Mouse (Mus musculus) limb, embryonic 11.5 days (tissue): ENCODE results near the gene Tspan32. TPM values are rescaled to one million over a fixed set of nuclear protein-coding genes. Genes with fewer than 3 reads are reported as not detected.

Experiments
- ATAC-seq: fragments of 200-750 bp; cut with Nextera tagmentation; 2 replicates; pipeline ENCODE4 v1.8.0; 2017; ENCODE audit warnings: low read depth; ENCODE audit not compliant: insufficient number of reproducible peaks, low FRiP score, low TSS enrichment
- DNase-seq: peaks from one replicate; pipeline ENCODE4 v3.0.0-alpha.2; 2015; ENCODE audit warnings: low spot score
- H3K27ac ChIP-seq: fragments of 300-500 bp; sonication (generic); replicated peaks from 2 replicates; pipeline ENCODE4 v1.5.1; 2014; ENCODE audit warnings: low read depth, mild to moderate bottlenecking, low read length
- H3K27me3 ChIP-seq: fragments of 300-500 bp; sonication (generic); 2 replicates; pipeline ENCODE4 v1.6.1; 2014; ENCODE audit warnings: mild to moderate bottlenecking, low read length, mixed read lengths; ENCODE audit not compliant: control insufficient read depth, insufficient read depth
- H3K36me3 ChIP-seq: fragments of 300-500 bp; sonication (generic); 2 replicates; pipeline ENCODE4 v1.6.1; 2014; ENCODE audit warnings: mild to moderate bottlenecking, low read length, moderate library complexity, mixed read lengths; ENCODE audit not compliant: control insufficient read depth, insufficient read depth
- H3K4me1 ChIP-seq: fragments of 300-500 bp; sonication (generic); 2 replicates; pipeline ENCODE4 v1.6.1; 2014; ENCODE audit warnings: low read length, mixed read lengths; ENCODE audit not compliant: control insufficient read depth, insufficient read depth
- H3K4me2 ChIP-seq: fragments of 300-500 bp; sonication (generic); 2 replicates; pipeline ENCODE4 v1.6.1; 2014; ENCODE audit warnings: low read depth, mild to moderate bottlenecking, moderate library complexity; ENCODE audit not compliant: severe bottlenecking
- H3K4me3 ChIP-seq: fragments of 300-500 bp; sonication (generic); 2 replicates; pipeline ENCODE4 v1.5.1; 2014; ENCODE audit warnings: low read depth, low read length
- H3K9ac ChIP-seq: fragments of 300-500 bp; sonication (generic); 2 replicates; pipeline ENCODE4 v1.6.1; 2014; ENCODE audit warnings: mild to moderate bottlenecking, low read length
- H3K9me3 ChIP-seq: fragments of 300-500 bp; sonication (generic); 2 replicates; pipeline ENCODE4 v1.6.1; 2016; ENCODE audit warnings: low read length; ENCODE audit not compliant: control insufficient read depth
- WGBS: fragments of 180-500 bp; shearing (Covaris S2); extraction: QIAGEN DNeasy Blood & Tissue Kit; methylation state at CpG from one replicate; pipeline ENCODE4 v1.1.7; 2014; 5-methylcytosine and 5-hydroxymethylcytosine counted together
- polyA plus RNA-seq: library from polyadenylated mRNA; unstranded; fragments of >200 nt; fragmentation: Nextera tagmentation; extraction: Ambion mirVana; gene quantifications from 2 replicates; pipeline ENCODE4 v1.2.1, GENCODE M21; 2014

Tspan32 gene
- polyA plus RNA-seq, 1 experiment from 2014 or later, result 4.8 TPM

- Histone ChIP-seq H3K9me3 (no peaks in the 10 kb centered on the region), H3K27me3 (no peaks in the 10 kb centered on the region), H3K4me2 (no peak overlapping the region), H3K9ac (no peak overlapping the region), H3K36me3 (no peaks in the 10 kb centered on the region), H3K4me3 (no peak overlapping the region), H3K4me1 (peaks cover 26% of the 10 kb centered on the region), H3K27ac (no peak overlapping the region)
- DNase-seq, result no peak
- 89% methylated on average over 5 of the region's 5 CpGs for WGBS
- no peak for ATAC-seq
These were observed 7.5 kb downstream of the Tspan32 start for GRCm38 (mm10) chr7:143012230-143012875.

DNA sequence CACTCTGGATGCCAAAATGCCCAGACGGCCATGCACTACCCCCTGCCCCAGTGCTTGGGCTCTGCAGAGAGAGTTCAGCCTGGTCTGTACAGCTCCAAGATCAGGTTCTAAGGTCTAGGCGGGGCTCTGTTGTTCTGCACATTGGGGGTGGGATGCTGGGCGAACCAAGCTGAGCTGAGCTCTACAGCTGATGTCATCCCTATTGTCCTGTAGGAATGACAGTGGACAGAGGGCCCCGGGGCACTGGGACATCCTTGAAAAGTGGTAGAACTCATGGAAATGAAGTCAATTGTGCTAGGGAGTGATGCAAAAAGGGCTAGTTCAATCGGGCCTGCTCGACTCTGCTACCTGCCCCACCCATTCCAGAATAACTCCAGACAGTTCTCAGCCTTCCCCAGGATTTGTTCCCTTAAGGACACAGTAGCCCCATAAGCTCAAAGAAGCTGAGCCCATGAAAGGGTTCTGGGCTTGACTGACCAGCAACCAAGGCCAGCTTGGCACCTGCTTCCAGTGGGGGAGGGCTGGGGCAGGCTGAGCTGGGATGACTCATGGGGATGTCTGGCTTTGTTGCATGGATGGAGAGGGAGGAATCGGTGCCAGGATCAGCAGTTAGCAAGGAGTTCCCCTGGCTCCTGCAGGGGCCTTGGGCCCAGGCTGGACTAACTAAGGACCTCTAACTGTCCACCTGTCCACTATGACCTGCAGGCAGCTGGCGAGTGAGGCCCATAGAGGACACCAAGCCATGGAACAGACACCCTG lies 8.8 kb downstream of the Tspan32 start:
- DNase-seq (no peak), ATAC-seq (no peak)
- H3K9me3 ChIP-seq, result no peaks in the 10 kb centered on the region
- H3K27ac ChIP-seq, result no peak overlapping the region
- no peak overlapping the region for H3K4me2 ChIP-seq
- no peaks in the 10 kb centered on the region for H3K36me3 ChIP-seq
- 80% methylated on average over 8 of the region's 8 CpGs for WGBS
- H3K9ac ChIP-seq, result no peak overlapping the region
- H3K4me1 ChIP-seq, result peaks cover 14% of the 10 kb centered on the region
- H3K4me3 ChIP-seq, result no peak overlapping the region
- no peaks in the 10 kb centered on the region for H3K27me3 ChIP-seq

DNA sequence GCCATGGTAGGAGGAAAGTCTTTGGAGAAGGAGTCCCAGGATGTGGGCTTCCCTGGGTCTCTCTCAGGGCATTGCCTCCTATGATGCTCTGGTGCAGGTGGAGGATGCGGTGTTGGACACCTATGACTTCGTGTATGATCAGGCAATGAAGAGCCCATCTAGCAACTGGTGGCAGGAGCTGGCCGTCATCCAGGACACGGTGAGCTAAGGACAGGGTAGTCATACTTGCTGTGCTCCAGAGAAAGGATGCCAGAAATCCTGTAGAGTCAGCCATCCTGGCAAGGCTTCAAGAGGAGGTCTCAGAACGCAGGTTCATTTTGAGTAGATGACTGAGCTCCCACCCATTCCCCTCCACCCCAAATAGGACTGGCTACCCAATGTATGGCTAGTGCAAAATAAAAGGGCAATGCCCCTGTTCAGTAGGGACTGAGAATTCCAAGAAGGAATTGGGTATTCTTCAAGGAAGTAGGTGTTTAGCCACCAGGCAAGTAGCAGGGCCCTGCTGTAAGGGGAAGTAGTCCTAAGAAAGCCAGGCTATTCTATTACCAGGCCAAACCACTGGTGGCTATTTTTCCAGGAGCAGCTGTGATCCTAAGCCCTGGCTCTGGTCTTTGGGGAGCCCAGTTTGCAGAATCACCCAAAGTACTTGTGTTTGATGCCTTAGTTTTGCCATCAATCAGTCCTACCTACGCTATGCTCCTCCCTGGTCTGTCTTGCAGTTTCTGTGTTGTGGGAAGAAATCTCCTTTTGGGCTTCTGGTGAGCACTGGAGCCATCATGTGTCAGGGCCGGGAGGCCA lies 10.2 kb downstream of the Tspan32 start:
- no peak overlapping the region for H3K9ac ChIP-seq
- ATAC-seq (no peak), DNase-seq (no peak)
- H3K27ac ChIP-seq, result no peak overlapping the region
- no peak overlapping the region for H3K4me3 ChIP-seq
- H3K36me3 ChIP-seq, result no peaks in the 10 kb centered on the region
- no peaks in the 10 kb centered on the region for H3K9me3 ChIP-seq
- 81% methylated on average over 7 of the region's 7 CpGs for WGBS
- H3K4me1 ChIP-seq, result peaks cover 8% of the 10 kb centered on the region; the same call in 1 of the 2 replicates
- H3K27me3 ChIP-seq, result no peaks in the 10 kb centered on the region
- H3K4me2 ChIP-seq, result no peak overlapping the region

DNA sequence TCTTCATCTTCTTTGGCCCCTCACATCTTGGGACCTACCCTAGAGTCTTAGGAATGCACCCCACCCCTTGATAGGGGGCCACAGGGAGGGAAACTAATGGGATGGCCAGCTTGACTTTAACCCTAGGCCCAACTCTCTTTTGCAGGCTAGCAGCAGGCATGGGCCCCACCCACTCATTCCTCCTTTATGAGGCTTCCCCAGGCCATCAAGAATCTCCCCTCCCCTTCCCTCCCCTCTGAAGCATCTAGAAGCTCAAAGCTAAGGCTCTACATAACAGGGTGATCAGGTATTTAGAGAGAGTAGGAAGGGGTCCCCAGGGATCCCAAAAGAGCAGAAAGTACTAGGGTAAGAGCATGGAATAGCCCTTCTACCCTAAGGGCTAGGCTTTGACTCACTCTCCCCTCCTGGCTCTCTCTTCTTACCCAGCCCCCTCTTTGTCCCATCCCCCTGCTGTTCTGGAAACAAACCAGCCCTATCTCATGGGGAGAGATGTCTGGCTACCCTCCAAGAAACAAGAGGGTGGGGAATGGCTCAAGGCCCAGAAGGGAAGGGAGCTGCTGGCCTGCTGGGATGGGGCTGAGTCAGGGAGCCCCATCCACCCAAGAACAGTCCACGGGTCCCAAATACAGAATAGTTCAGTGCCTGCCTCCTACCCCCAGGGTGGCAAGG lies 11.0 kb downstream of the Tspan32 start:
- peaks cover 3% of the 10 kb centered on the region; the same call in 1 of the 2 replicates for H3K4me1 ChIP-seq
- H3K27ac ChIP-seq, result no peak overlapping the region
- no peak overlapping the region for H3K9ac ChIP-seq
- H3K4me3 ChIP-seq, result no peak overlapping the region
- no peaks in the 10 kb centered on the region for H3K9me3 ChIP-seq
- H3K36me3 ChIP-seq, result no peaks in the 10 kb centered on the region
- WGBS, result 27% methylated on average over 1 of the region's 1 CpGs
- DNase-seq, result no peak
- no peaks in the 10 kb centered on the region for H3K27me3 ChIP-seq
- no peak overlapping the region for H3K4me2 ChIP-seq
- no peak for ATAC-seq

- 64% methylated on average over 9 of the region's 9 CpGs for WGBS
- H3K27me3 ChIP-seq, result no peaks in the 10 kb centered on the region
- ATAC-seq (no peak), DNase-seq (no peak)
- H3K4me3 ChIP-seq, result no peak overlapping the region
- H3K9ac ChIP-seq, result no peak overlapping the region
- no peaks in the 10 kb centered on the region for H3K9me3 ChIP-seq
- no peak overlapping the region for H3K4me2 ChIP-seq
- peaks cover 3% of the 10 kb centered on the region; the same call in 1 of the 2 replicates for H3K4me1 ChIP-seq
- no peak overlapping the region for H3K27ac ChIP-seq
- no peaks in the 10 kb centered on the region for H3K36me3 ChIP-seq
These were observed 11.7 kb downstream of the Tspan32 start for GRCm38 (mm10) chr7:143016424-143017142.

GRCm38 (mm10) chr7:143017181-143017580 lies 12.3 kb downstream of the Tspan32 start:
- no peak overlapping the region for H3K4me2 ChIP-seq
- no peak overlapping the region for H3K27ac ChIP-seq
- ATAC-seq, result no peak
- 70% methylated on average over 4 of the region's 4 CpGs for WGBS
- H3K4me1 ChIP-seq, result peaks cover 3% of the 10 kb centered on the region; the same call in 1 of the 2 replicates
- H3K36me3 ChIP-seq, result no peaks in the 10 kb centered on the region
- no peak overlapping the region for H3K9ac ChIP-seq
- no peaks in the 10 kb centered on the region for H3K9me3 ChIP-seq
- DNase-seq, result no peak
- H3K4me3 ChIP-seq, result no peak overlapping the region
- no peaks in the 10 kb centered on the region for H3K27me3 ChIP-seq

DNA sequence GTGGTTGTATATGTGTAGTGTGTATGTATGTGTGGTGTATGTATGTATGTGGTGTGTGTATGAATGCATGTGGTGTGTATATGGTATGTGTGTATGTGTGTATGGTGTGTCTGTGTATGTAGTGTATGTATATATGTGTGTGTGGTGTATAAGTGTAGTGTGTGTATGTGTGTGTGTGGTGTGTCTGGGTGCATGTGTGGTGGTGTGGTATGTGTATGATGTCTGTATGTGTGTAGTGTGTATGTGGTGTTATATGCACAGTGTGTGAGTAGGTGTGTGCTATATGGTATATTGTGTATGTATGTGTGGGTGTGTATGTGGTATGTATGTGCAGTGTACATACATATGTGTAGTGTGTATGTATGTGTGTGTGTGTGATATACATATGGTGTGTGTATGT lies 15.2 kb downstream of the Tspan32 start:
- H3K4me2 ChIP-seq, result no peak overlapping the region
- 0 out of 2 replicates have a peak, but pooled peaks have one; percentile 31 for ATAC-seq
- H3K36me3 ChIP-seq, result no peaks in the 10 kb centered on the region
- no peak overlapping the region for H3K9ac ChIP-seq
- no peak overlapping the region for H3K27ac ChIP-seq
- H3K4me3 ChIP-seq, result no peak overlapping the region
- H3K27me3 ChIP-seq, result no peaks in the 10 kb centered on the region
- peaks cover 3% of the 10 kb centered on the region; the same call in 1 of the 2 replicates for H3K4me1 ChIP-seq
- H3K9me3 ChIP-seq, result no peaks in the 10 kb centered on the region
- DNase-seq, result no peak
